Mouse (Mus musculus) kidney, adult 2 months (tissue): ENCODE results near the gene B3gat3.

Source experiments
- CTCF ChIP-seq: fragments of 200-500 bp; conservative IDR thresholded peaks from 2 replicates; pipeline ENCODE4 v1.5.1; 2011; ENCODE audit warnings: low read depth, mild to moderate bottlenecking, control low read depth, low read length, moderate library complexity, mixed read lengths; ENCODE audit not compliant: insufficient read depth, insufficient read length
- POLR2A ChIP-seq: fragments of 200-500 bp; IDR thresholded peaks from one replicate; pipeline ENCODE4 v1.6.1; 2011; ENCODE audit warnings: low read depth, low read length, control low read depth

- TF ChIP-seq CTCF: no peak
- TF ChIP-seq POLR2A: no peak
Measured at GRCm38 (mm10) chr19:8941136-8941514, 21.0 kb downstream of the B3gat3 start.
